Mouse (Mus musculus) lung, postnatal 0 days (tissue): ENCODE measurements around the gene Hoxd1. TPM values are rescaled to one million over a fixed set of nuclear protein-coding genes. Genes with fewer than 3 reads are reported as not detected.

Source experiments
- ATAC-seq: fragments of 200-750 bp; cut with Nextera tagmentation; 2 replicates; pipeline ENCODE4 v1.8.0; 2017; ENCODE audit warnings: moderate library complexity
- DNase-seq: peaks from one replicate; pipeline ENCODE4 v3.0.0-alpha.2; 2016; ENCODE audit warnings: low spot score
- H3K27ac ChIP-seq: fragments of 300-500 bp; sonication (generic); 2 replicates; pipeline ENCODE4 v1.5.1; 2014; ENCODE audit warnings: antibody characterized with exemption, mild to moderate bottlenecking, low read length, mixed read lengths
- H3K27me3 ChIP-seq: fragments of 300-500 bp; sonication (generic); replicated peaks from 2 replicates; pipeline ENCODE4 v1.6.1; 2014; ENCODE audit warnings: low read length, mixed read lengths; ENCODE audit not compliant: insufficient read depth
- H3K36me3 ChIP-seq: fragments of 300-500 bp; sonication (generic); 2 replicates; pipeline ENCODE4 v1.6.1; 2014; ENCODE audit warnings: low read length, mixed read lengths; ENCODE audit not compliant: insufficient read depth
- H3K4me1 ChIP-seq: fragments of 300-500 bp; sonication (generic); 2 replicates; pipeline ENCODE4 v1.6.1; 2014; ENCODE audit warnings: antibody characterized with exemption, low read depth, low read length, mixed read lengths; ENCODE audit not compliant: insufficient read depth
- H3K4me2 ChIP-seq: fragments of 300-500 bp; sonication (generic); replicated peaks from 2 replicates; pipeline ENCODE4 v1.6.1; 2014; ENCODE audit warnings: low read depth, mild to moderate bottlenecking, low read length, moderate library complexity, mixed read lengths
- H3K4me3 ChIP-seq: fragments of 300-500 bp; sonication (generic); 2 replicates; pipeline ENCODE4 v1.5.1; 2014; ENCODE audit warnings: low read depth, low read length
- H3K9ac ChIP-seq: fragments of 300-500 bp; sonication (generic); replicated peaks from 2 replicates; pipeline ENCODE4 v1.6.1; 2014; ENCODE audit warnings: low read depth, mild to moderate bottlenecking
- H3K9me3 ChIP-seq: fragments of 300-500 bp; sonication (generic); 2 replicates; pipeline ENCODE4 v1.6.1; 2016; ENCODE audit warnings: low read length, mixed read lengths
- CTCF ChIP-seq: IDR thresholded peaks from 2 replicates; pipeline ENCODE4 v1.5.1; 2016; ENCODE audit warnings: antibody characterized with exemption, mild to moderate bottlenecking
- EP300 ChIP-seq: IDR thresholded peaks from 2 replicates; pipeline ENCODE4 v1.6.1; 2016; ENCODE audit warnings: antibody characterized with exemption, mild to moderate bottlenecking, control low read depth
- WGBS: fragments of 180-500 bp; shearing (Covaris S2); extraction: QIAGEN DNeasy Blood & Tissue Kit; methylation state at CpG from one replicate; pipeline ENCODE4 v1.1.7; 2014; 5-methylcytosine and 5-hydroxymethylcytosine counted together
- polyA plus RNA-seq: library from polyadenylated mRNA; unstranded; fragments of >200 nt; fragmentation: Nextera tagmentation; extraction: Ambion mirVana; gene quantifications from 2 replicates; pipeline ENCODE4 v1.2.1, GENCODE M21; 2015

Gene Hoxd1
- polyA plus RNA-seq, 1 experiment from 2014 or later = not detected

GRCm38 (mm10) chr2:74720384-74720783 lies 42.4 kb upstream of the Hoxd1 start:
- TF ChIP-seq EP300 = no peak
- no peak for TF ChIP-seq CTCF
- Histone ChIP-seq H3K27ac (no peak overlapping the region), H3K9me3 (no peaks in the 10 kb centered on the region), H3K27me3 (peaks cover 81% of the 10 kb centered on the region), H3K4me2 (no peak overlapping the region), H3K4me1 (no peaks in the 10 kb centered on the region), H3K4me3 (no peak overlapping the region), H3K36me3 (no peaks in the 10 kb centered on the region), H3K9ac (no peak overlapping the region)
- WGBS = 19% methylated on average over 2 of the region's 2 CpGs
- ATAC-seq (no peak), DNase-seq (no peak)

- peaks cover 81% of the 10 kb centered on the region for H3K27me3 ChIP-seq
- no peak overlapping the region for H3K27ac ChIP-seq
- WGBS = 13% methylated on average over 5 of the region's 5 CpGs
- no peak for TF ChIP-seq CTCF
- H3K36me3 ChIP-seq = no peaks in the 10 kb centered on the region
- H3K4me2 ChIP-seq = no peak overlapping the region
- no peak for DNase-seq
- H3K9ac ChIP-seq = no peak overlapping the region
- H3K9me3 ChIP-seq = no peaks in the 10 kb centered on the region
- H3K4me3 ChIP-seq = no peak overlapping the region
- no peaks in the 10 kb centered on the region for H3K4me1 ChIP-seq
- ATAC-seq = no peak
These were observed 41.8 kb upstream of the Hoxd1 start for GRCm38 (mm10) chr2:74720955-74721491.

DNA sequence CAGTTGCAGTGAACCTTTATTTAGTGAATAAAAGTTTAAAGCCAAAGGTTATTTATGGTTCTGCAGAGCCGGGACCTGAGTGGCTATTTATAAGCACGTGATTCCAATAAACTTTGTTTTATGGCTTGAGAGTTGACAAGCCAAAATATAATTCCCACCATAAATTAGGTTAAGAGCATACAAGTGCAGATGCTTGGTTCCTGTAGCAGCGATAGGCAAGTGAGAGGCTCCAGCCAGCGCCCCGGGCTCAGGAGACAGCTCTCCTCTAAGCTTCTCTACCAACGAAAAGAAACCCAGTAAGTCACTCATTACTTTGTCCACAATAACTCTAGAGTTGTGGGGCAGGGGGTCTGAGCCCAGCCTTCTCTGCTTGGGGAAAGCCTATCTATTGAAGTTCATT lies 40.9 kb upstream of the Hoxd1 start:
- Histone ChIP-seq H3K4me1 (no peaks in the 10 kb centered on the region), H3K9ac (no peak overlapping the region), H3K4me2 (no peak overlapping the region), H3K4me3 (no peak overlapping the region), H3K27me3 (peaks cover 85% of the 10 kb centered on the region), H3K36me3 (no peaks in the 10 kb centered on the region), H3K9me3 (no peaks in the 10 kb centered on the region), H3K27ac (no peak overlapping the region)
- DNase-seq = no peak
- TF ChIP-seq CTCF (no peak), EP300 (no peak)
- ATAC-seq = no peak
- 13% methylated on average over 6 of the region's 6 CpGs for WGBS

DNA sequence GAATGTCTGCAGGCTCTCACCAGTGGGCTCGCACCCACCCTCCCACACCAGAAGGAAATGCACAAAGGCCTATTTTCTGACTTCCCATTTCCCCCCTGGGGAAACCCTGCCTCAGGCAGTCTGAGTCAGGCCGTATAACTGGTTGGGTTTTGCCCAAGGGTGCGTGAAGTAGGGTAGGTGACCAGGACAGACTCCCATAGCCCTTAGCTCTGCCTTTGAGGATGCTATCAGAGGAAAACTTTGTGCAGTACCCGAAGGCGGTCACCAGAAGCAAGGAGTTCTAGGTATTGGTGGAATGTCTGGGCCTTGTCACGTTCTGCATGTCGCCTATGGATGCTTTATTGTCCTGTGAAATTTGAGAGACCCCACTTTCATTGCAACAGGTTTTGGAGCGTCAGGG lies 39.8 kb upstream of the Hoxd1 start:
- 15% methylated on average over 8 of the region's 8 CpGs for WGBS
- H3K27ac ChIP-seq = no peak overlapping the region
- peaks cover 87% of the 10 kb centered on the region for H3K27me3 ChIP-seq

GRCm38 (mm10) chr2:74724244-74725015 lies 38.4 kb upstream of the Hoxd1 start:
- no peak for ATAC-seq
- Histone ChIP-seq H3K36me3 (no peaks in the 10 kb centered on the region), H3K9ac (no peak overlapping the region), H3K4me3 (no peak overlapping the region), H3K9me3 (no peaks in the 10 kb centered on the region), H3K4me1 (0 out of 2 replicates have a peak, but pooled peaks cover 3% of the 10 kb centered on the region), H3K4me2 (no peak overlapping the region), H3K27me3 (peaks cover 92% of the 10 kb centered on the region), H3K27ac (no peak overlapping the region)
- TF ChIP-seq EP300 (no peak), CTCF (no peak)
- DNase-seq = no peak
- 24% methylated on average over 7 of the region's 7 CpGs for WGBS

More for the DNA sequence above, 39.8 kb upstream of the Hoxd1 start:
- H3K9ac ChIP-seq = no peak overlapping the region
- H3K4me3 ChIP-seq = no peak overlapping the region
- H3K9me3 ChIP-seq = no peaks in the 10 kb centered on the region
- no peak for DNase-seq
- TF ChIP-seq CTCF (no peak), EP300 (no peak)
- H3K36me3 ChIP-seq = no peaks in the 10 kb centered on the region
- H3K4me1 ChIP-seq = 0 out of 2 replicates have a peak, but pooled peaks cover 3% of the 10 kb centered on the region
- H3K4me2 ChIP-seq = no peak overlapping the region
- ATAC-seq = no peak

GRCm38 (mm10) chr2:74725171-74725570 lies 37.6 kb upstream of the Hoxd1 start:
- no peaks in the 10 kb centered on the region for H3K9me3 ChIP-seq
- H3K4me2 ChIP-seq = no peak overlapping the region
- no peak overlapping the region for H3K4me3 ChIP-seq
- no peaks in the 10 kb centered on the region for H3K36me3 ChIP-seq
- ATAC-seq = no peak
- H3K4me1 ChIP-seq = 0 out of 2 replicates have a peak, but pooled peaks cover 3% of the 10 kb centered on the region
- DNase-seq = no peak
- WGBS = 10% methylated on average over 17 of the region's 17 CpGs
- peaks cover 90% of the 10 kb centered on the region for H3K27me3 ChIP-seq
- no peak overlapping the region for H3K9ac ChIP-seq
- TF ChIP-seq CTCF (no peak), EP300 (no peak)
- no peak overlapping the region for H3K27ac ChIP-seq
